Mouse (Mus musculus): ENCODE results near the gene Fam50a.

Fam50a gene

GRCm38 (mm10) chrX:74312540-74313464 is at the start of gene Fam50a:
TSS of gene Fam50a (plus strand) at chrX:74313033.
- peak; percentile 94 to 95 for DNase-seq (ENCODE audit: low spot score in 2 of 2)

DNA sequence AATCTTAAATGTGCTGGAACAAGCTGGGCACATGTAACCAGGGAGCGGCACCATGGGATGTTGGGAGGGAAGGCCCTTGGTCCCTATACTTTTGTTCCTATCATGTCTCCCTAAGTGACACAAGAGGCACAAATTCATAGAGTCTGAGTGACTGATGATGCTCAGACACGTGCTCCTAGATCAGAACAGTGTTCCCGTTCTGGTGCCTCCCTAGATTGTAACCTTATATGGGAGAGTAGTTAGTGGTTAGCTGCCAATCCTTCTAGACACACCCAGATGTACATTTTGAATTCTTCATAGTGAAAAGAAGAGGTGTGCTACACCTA is 43.1 kb upstream of the Fam50a start:
- no peak for DNase-seq (ENCODE audit: low spot score in 2 of 2)

- DNase-seq (ENCODE audit: low spot score in 2 of 2), result peak; percentile 95 to 96
These were observed 42.6 kb upstream of the Fam50a start, which contains the start of gene Rpl10 for GRCm38 (mm10) chrX:74270062-74270901. TSS of gene Rpl10 (plus strand) at chrX:74270812.

- no peak for DNase-seq (ENCODE audit: low spot score in 2 of 2)
These were observed 41.8 kb upstream of the Fam50a start for GRCm38 (mm10) chrX:74270902-74271551.

- DNase-seq (ENCODE audit: low spot score in 2 of 2), result no peak
These were observed 39.2 kb upstream of the Fam50a start for GRCm38 (mm10) chrX:74273422-74274322.

DNA sequence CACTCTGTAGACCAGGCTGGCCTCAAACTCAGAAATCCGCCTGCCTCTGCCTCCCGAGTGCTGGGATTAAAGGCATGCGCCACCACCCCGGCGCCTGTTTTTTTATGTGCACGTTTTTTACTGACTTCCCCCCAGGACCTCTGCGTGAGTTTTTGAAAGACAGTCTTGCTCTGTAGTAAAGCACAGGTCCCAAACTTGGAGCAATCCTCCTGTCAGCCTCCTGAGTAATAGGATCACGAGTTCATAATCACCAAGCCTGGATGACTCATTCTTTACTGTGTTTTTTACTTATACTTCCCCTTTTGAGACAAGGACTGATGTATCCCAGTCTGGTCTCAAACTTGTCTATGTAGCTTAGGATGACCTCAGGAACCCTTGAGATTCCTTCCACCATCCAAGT is 34.9 kb upstream of the Fam50a start:
- DNase-seq (ENCODE audit: low spot score in 2 of 2), result no peak

GRCm38 (mm10) chrX:74281041-74281731 is 31.6 kb upstream of the Fam50a start:
- no peak for DNase-seq (ENCODE audit: low spot score in 2 of 2)

DNA sequence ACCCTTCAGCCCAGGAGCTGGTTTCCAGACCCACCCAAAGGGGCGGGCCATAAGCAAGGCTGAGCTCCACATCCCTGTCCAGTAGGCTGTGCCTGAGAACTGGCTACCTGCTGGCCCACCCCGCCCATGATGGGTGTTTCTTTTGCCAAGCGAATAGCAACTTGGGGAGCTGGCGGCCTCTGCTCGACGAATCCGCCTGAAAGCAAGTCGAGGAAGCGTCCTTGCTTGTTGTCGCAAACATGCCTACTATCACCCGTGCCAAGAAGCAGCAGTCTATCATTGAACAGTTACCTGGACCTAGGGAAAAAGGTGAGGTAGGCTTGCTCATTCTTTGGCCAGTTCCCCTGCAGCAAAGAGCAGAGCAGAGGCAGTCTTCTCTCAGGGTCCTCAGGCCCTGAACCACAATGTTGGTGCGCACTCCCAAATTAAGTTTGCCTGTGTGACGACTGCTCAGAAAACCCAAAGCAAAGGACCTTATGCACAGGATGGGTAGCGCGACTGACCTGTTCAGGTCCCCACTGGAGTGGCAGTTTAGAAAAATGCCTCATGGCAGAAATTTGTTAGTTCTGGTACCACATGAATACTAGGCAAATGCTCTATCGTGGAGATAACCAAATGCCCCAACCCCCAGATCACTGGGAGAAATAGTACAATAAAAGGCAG is 31.0 kb upstream of the Fam50a start, which contains the start of the genes Taz and Dnase1l1:
TSS of gene Taz (plus strand) at position 181 of the 663 bp plus-strand sequence.
TSS of gene Dnase1l1 (minus strand) at position 606 of the 663 bp plus-strand sequence.
- DNase-seq (ENCODE audit: low spot score in 2 of 2), result peak; percentile 61 to 69

DNA sequence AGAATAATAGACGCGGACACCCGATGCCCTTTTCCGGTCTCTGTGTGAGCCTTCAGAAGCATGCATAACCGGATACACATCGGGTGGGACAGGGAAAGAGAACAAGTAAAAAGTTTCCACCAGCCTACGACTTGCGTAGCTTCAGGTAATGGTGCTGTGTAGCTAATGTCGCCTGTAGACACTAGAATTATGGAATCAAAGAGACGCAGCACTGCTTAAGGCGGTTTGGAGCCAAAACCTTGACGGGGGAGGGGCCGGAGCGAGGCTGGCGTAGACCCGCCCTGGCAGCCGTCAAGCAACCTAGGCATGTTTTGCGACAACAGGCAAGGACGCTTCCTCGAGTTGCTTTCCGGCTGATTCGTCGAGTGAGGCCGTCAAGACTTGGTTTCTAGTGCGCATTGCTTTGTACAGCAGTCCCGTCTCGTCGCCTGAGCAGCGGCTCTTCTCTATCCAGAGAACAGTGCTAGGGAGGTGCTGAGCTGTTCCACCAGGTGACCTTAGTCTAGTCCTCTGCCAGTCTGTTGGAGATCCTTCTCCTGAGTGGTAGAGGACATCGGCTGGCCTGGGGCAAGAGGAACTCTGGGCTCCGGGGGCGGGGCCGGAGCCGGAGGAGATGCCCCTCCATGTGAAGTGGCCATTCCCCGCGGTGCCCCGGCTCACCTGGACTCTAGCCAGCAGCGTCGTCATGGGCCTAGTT is 30.3 kb upstream of the Fam50a start:
- peak; percentile 92 for DNase-seq (ENCODE audit: low spot score in 2 of 2)

GRCm38 (mm10) chrX:74283092-74283437 is 29.8 kb upstream of the Fam50a start:
- no peak for DNase-seq (ENCODE audit: low spot score in 2 of 2)

GRCm38 (mm10) chrX:74293431-74293830 is 19.4 kb upstream of the Fam50a start:
- no peak for DNase-seq (ENCODE audit: low spot score in 2 of 2)

GRCm38 (mm10) chrX:74296538-74297448 is 16.0 kb upstream of the Fam50a start, which contains the start of gene Atp6ap1:
TSS of gene Atp6ap1 (plus strand) at chrX:74297097.
- peak; percentile 96 to 97 for DNase-seq (ENCODE audit: low spot score in 2 of 2)

- DNase-seq (ENCODE audit: low spot score in 2 of 2), result no peak
These were observed 14.5 kb upstream of the Fam50a start for GRCm38 (mm10) chrX:74298348-74298747.

GRCm38 (mm10) chrX:74299721-74300120 is 13.1 kb upstream of the Fam50a start:
- no peak for DNase-seq (ENCODE audit: low spot score in 2 of 2)

GRCm38 (mm10) chrX:74304867-74305700 is 7.7 kb upstream of the Fam50a start, which contains the start of gene Gdi1:
TSS of gene Gdi1 (plus strand) at chrX:74304998.
- DNase-seq (ENCODE audit: low spot score in 2 of 2), result peak; percentile 77 to 80

GRCm38 (mm10) chrX:74328725-74329161 is 15.9 kb downstream of the Fam50a start, which contains the start of gene Plxna3:
TSS of gene Plxna3 (plus strand) at chrX:74329066.
- DNase-seq (ENCODE audit: low spot score in 2 of 2), result peak; percentile 70 to 77

DNA sequence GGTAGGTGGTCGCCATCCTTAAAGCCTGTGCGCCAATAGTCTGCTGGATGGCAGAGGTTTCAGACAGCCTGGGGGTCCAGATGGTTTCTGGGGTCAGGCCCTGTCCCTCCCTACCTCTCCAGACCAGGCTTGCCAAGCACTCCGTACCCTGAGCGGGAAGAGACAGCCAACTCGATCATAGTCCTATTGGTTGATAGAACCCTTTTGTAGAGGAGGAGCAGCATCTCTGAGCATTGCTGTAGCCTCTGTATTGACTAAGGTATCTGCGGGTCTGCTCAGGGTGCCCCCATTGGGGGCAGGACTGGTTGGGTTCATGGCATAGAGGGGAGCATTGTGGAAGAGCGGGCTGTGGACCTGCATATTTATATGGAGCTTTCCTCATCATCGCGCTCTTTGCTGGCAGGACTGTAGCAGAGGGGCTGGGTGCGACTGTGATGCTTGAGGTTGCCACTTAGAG is 16.4 kb downstream of the Fam50a start:
- no peak for DNase-seq (ENCODE audit: low spot score in 2 of 2)

Data from right cerebral cortex, postnatal 10 days (tissue).